Mouse (Mus musculus) limb, embryonic 15.5 days (tissue): ENCODE measurements at regions not wholly inside any gene's neighbourhood (a gene's known extent, or its start where the extent isn't known, plus 50 kb on each side); places are given as distances from the start of the nearest gene placed in this dataset.

ENCODE experiments used
- ATAC-seq: fragments of 200-750 bp; cut with Nextera tagmentation; 2 replicates; pipeline ENCODE4 v1.8.0; 2017; ENCODE audit warnings: low read depth, moderate TSS enrichment; ENCODE audit not compliant: insufficient number of reproducible peaks, low FRiP score, low TSS enrichment
- H3K27ac ChIP-seq: fragments of 300-500 bp; sonication (generic); 2 replicates; pipeline ENCODE4 v1.5.1; 2015; ENCODE audit warnings: moderate library complexity, mild to moderate bottlenecking, inconsistent platforms
- H3K27me3 ChIP-seq: fragments of 300-500 bp; sonication (generic); 2 replicates; pipeline ENCODE4 v1.6.1; 2015; ENCODE audit warnings: inconsistent platforms
- H3K36me3 ChIP-seq: fragments of 300-500 bp; sonication (generic); 2 replicates; pipeline ENCODE4 v1.6.1; 2015; ENCODE audit warnings: inconsistent platforms
- H3K4me1 ChIP-seq: fragments of 300-500 bp; sonication (generic); 2 replicates; pipeline ENCODE4 v1.6.1; 2015; ENCODE audit warnings: inconsistent platforms
- H3K4me2 ChIP-seq: fragments of 300-500 bp; sonication (generic); 2 replicates; pipeline ENCODE4 v1.6.1; 2015; ENCODE audit warnings: mild to moderate bottlenecking, inconsistent platforms
- H3K4me3 ChIP-seq: fragments of 300-500 bp; sonication (generic); 2 replicates; pipeline ENCODE4 v1.5.1; 2015; ENCODE audit warnings: mild to moderate bottlenecking, inconsistent platforms
- H3K9ac ChIP-seq: fragments of 300-500 bp; sonication (generic); 2 replicates; pipeline ENCODE4 v1.6.1; 2015; ENCODE audit warnings: inconsistent platforms
- H3K9me3 ChIP-seq: fragments of 300-500 bp; sonication (generic); 2 replicates; pipeline ENCODE4 v1.6.1; 2016; ENCODE audit warnings: inconsistent platforms
- WGBS: fragments of 180-500 bp; shearing (Covaris S2); methylation state at CpG from one replicate; pipeline ENCODE4 v1.1.7; 2015; 5-methylcytosine and 5-hydroxymethylcytosine counted together

GRCm38 (mm10) chr10:17599246-17599645 is 123.8 kb upstream of the Cited2 start:
- no peak overlapping the region for H3K4me3 ChIP-seq
- H3K9ac ChIP-seq: no peak overlapping the region
- no peaks in the 10 kb centered on the region for H3K27me3 ChIP-seq
- H3K9me3 ChIP-seq: no peaks in the 10 kb centered on the region
- no peak for ATAC-seq
- H3K27ac ChIP-seq: no peak overlapping the region
- H3K4me1 ChIP-seq: no peaks in the 10 kb centered on the region
- 79% methylated on average over 10 of the region's 10 CpGs for WGBS
- H3K4me2 ChIP-seq: no peak overlapping the region
- no peaks in the 10 kb centered on the region for H3K36me3 ChIP-seq

- H3K9me3 ChIP-seq: no peaks in the 10 kb centered on the region
- no peak for ATAC-seq
- H3K4me1 ChIP-seq: no peaks in the 10 kb centered on the region
Measured at GRCm38 (mm10) chr10:17599831-17600761, 122.9 kb upstream of the Cited2 start.

GRCm38 (mm10) chr10:17600762-17601108 is 122.3 kb upstream of the Cited2 start:
- Histone ChIP-seq H3K4me3 (no peak overlapping the region), H3K27me3 (no peaks in the 10 kb centered on the region), H3K4me2 (no peak overlapping the region), H3K27ac (no peak overlapping the region), H3K4me1 (no peaks in the 10 kb centered on the region), H3K36me3 (no peaks in the 10 kb centered on the region), H3K9ac (no peak overlapping the region), H3K9me3 (no peaks in the 10 kb centered on the region)
- WGBS: 63% methylated on average over 3 of the region's 3 CpGs
- ATAC-seq: no peak

More at GRCm38 (mm10) chr10:17599831-17600761, 122.9 kb upstream of the Cited2 start:
- WGBS: 67% methylated on average over 6 of the region's 6 CpGs
- H3K4me2 ChIP-seq: no peak overlapping the region
- H3K27me3 ChIP-seq: no peaks in the 10 kb centered on the region
- H3K9ac ChIP-seq: no peak overlapping the region
- no peaks in the 10 kb centered on the region for H3K36me3 ChIP-seq
- no peak overlapping the region for H3K27ac ChIP-seq
- no peak overlapping the region for H3K4me3 ChIP-seq

GRCm38 (mm10) chr10:17602446-17602845 is 120.6 kb upstream of the Cited2 start:
- no peaks in the 10 kb centered on the region for H3K36me3 ChIP-seq
- H3K4me3 ChIP-seq: no peak overlapping the region
- H3K4me2 ChIP-seq: no peak overlapping the region
- 65% methylated on average over 2 of the region's 2 CpGs for WGBS
- no peak overlapping the region for H3K27ac ChIP-seq
- ATAC-seq: no peak
- H3K9ac ChIP-seq: no peak overlapping the region
- no peaks in the 10 kb centered on the region for H3K27me3 ChIP-seq
- H3K4me1 ChIP-seq: no peaks in the 10 kb centered on the region
- no peaks in the 10 kb centered on the region for H3K9me3 ChIP-seq

GRCm38 (mm10) chr10:17608220-17608619 is 114.8 kb upstream of the Cited2 start:
- no peak for ATAC-seq
- Histone ChIP-seq H3K4me1 (no peaks in the 10 kb centered on the region), H3K4me3 (no peak overlapping the region), H3K27me3 (no peaks in the 10 kb centered on the region), H3K9ac (no peak overlapping the region), H3K9me3 (no peaks in the 10 kb centered on the region), H3K36me3 (no peaks in the 10 kb centered on the region), H3K4me2 (no peak overlapping the region), H3K27ac (no peak overlapping the region)
- WGBS: 75% methylated on average over 7 of the region's 7 CpGs

- H3K4me3 ChIP-seq: no peak overlapping the region
- H3K36me3 ChIP-seq: no peaks in the 10 kb centered on the region
- no peak overlapping the region for H3K27ac ChIP-seq
- no peaks in the 10 kb centered on the region for H3K27me3 ChIP-seq
- no peaks in the 10 kb centered on the region for H3K9me3 ChIP-seq
- WGBS: 62% methylated on average over 7 of the region's 7 CpGs
- H3K4me1 ChIP-seq: no peaks in the 10 kb centered on the region
- ATAC-seq: no peak
- no peak overlapping the region for H3K9ac ChIP-seq
- H3K4me2 ChIP-seq: no peak overlapping the region
Measured at GRCm38 (mm10) chr10:17610592-17610991, 112.4 kb upstream of the Cited2 start.

- no peaks in the 10 kb centered on the region for H3K9me3 ChIP-seq
- H3K27me3 ChIP-seq: no peaks in the 10 kb centered on the region
- WGBS: 94% methylated on average over 3 of the region's 3 CpGs
- ATAC-seq: no peak
- H3K4me3 ChIP-seq: no peak overlapping the region
- no peak overlapping the region for H3K9ac ChIP-seq
- H3K27ac ChIP-seq: no peak overlapping the region
- H3K4me1 ChIP-seq: no peaks in the 10 kb centered on the region
- no peaks in the 10 kb centered on the region for H3K36me3 ChIP-seq
- no peak overlapping the region for H3K4me2 ChIP-seq
Measured at GRCm38 (mm10) chr10:17613281-17613680, 109.7 kb upstream of the Cited2 start.

- H3K9ac ChIP-seq: no peak overlapping the region
- 86% methylated on average over 1 of the region's 1 CpGs for WGBS
- H3K27me3 ChIP-seq: no peaks in the 10 kb centered on the region
- ATAC-seq: no peak
- H3K4me1 ChIP-seq: no peaks in the 10 kb centered on the region
- H3K9me3 ChIP-seq: no peaks in the 10 kb centered on the region
- no peak overlapping the region for H3K4me3 ChIP-seq
- no peaks in the 10 kb centered on the region for H3K36me3 ChIP-seq
- H3K27ac ChIP-seq: no peak overlapping the region
- H3K4me2 ChIP-seq: no peak overlapping the region
Measured at GRCm38 (mm10) chr10:17618024-17618423, 105.0 kb upstream of the Cited2 start.

- 53% methylated on average over 3 of the region's 3 CpGs for WGBS
- no peaks in the 10 kb centered on the region for H3K36me3 ChIP-seq
- H3K4me1 ChIP-seq: no peaks in the 10 kb centered on the region
- no peak overlapping the region for H3K9ac ChIP-seq
- H3K27me3 ChIP-seq: no peaks in the 10 kb centered on the region
- ATAC-seq: no peak
- no peaks in the 10 kb centered on the region for H3K9me3 ChIP-seq
- H3K4me3 ChIP-seq: no peak overlapping the region
- H3K27ac ChIP-seq: no peak overlapping the region
- H3K4me2 ChIP-seq: no peak overlapping the region
Measured at GRCm38 (mm10) chr10:17619617-17620016, 103.4 kb upstream of the Cited2 start.

GRCm38 (mm10) chr10:17621703-17622385 is 101.2 kb upstream of the Cited2 start:
- no peak overlapping the region for H3K27ac ChIP-seq
- no peak overlapping the region for H3K4me3 ChIP-seq
- no peak for ATAC-seq
- H3K9me3 ChIP-seq: no peaks in the 10 kb centered on the region
- no peaks in the 10 kb centered on the region for H3K36me3 ChIP-seq
- H3K27me3 ChIP-seq: no peaks in the 10 kb centered on the region
- H3K9ac ChIP-seq: no peak overlapping the region
- no peaks in the 10 kb centered on the region for H3K4me1 ChIP-seq
- H3K4me2 ChIP-seq: no peak overlapping the region
- whole genome bisulfite sequencing: 74% methylated on average over 5 of the region's 5 CpGs

GRCm38 (mm10) chr10:17622802-17623201 is 100.2 kb upstream of the Cited2 start:
- no peaks in the 10 kb centered on the region for H3K4me1 ChIP-seq
- H3K36me3 ChIP-seq: no peaks in the 10 kb centered on the region
- H3K27me3 ChIP-seq: no peaks in the 10 kb centered on the region
- 32% methylated on average over 1 of the region's 1 CpGs for WGBS
- H3K4me3 ChIP-seq: no peak overlapping the region
- H3K4me2 ChIP-seq: no peak overlapping the region
- no peak for ATAC-seq
- H3K9me3 ChIP-seq: no peaks in the 10 kb centered on the region
- H3K27ac ChIP-seq: no peak overlapping the region
- H3K9ac ChIP-seq: no peak overlapping the region

- no peaks in the 10 kb centered on the region for H3K27me3 ChIP-seq
- no peaks in the 10 kb centered on the region for H3K9me3 ChIP-seq
- peaks cover 6% of the 10 kb centered on the region; the same call in 1 of the 2 replicates for H3K4me1 ChIP-seq
- H3K27ac ChIP-seq: no peak overlapping the region
- H3K9ac ChIP-seq: no peak overlapping the region
- no peaks in the 10 kb centered on the region for H3K36me3 ChIP-seq
- 70% methylated on average over 3 of the region's 3 CpGs for WGBS
- no peak overlapping the region for H3K4me2 ChIP-seq
- no peak overlapping the region for H3K4me3 ChIP-seq
- ATAC-seq: no peak
Measured at GRCm38 (mm10) chr10:17629709-17630108, 93.3 kb upstream of the Cited2 start.
